ENCODE assay signal across 16 mouse cellular contexts in the genomic region with DNA sequence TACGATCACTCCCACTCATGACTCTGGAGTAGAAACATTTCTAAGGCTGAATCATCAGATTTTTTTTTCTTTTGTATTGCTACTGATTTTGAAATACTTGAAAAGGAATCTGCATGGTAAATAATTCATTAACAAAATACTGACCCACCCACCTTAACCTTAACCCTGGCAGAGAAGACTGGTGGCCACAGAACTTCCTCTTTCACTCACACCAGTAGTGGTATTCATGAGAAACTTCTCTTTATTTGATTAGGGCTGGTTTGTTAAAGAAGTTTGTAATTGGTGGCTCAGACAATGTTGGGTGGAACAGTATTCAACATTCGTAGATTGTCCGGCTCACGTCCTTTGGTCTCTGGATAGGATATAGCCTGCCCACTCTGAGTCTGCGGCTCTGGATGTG. TPM values are rescaled to one million over a fixed set of nuclear protein-coding genes. Genes with fewer than 3 reads are reported as not detected.
"Had no signal": no experiment of that assay in that cellular context is flagged by ENCODE, and none has a peak within 500 bp of the region (broad histone marks: within the 10 kb centered on the region; RNA-seq: fewer than 3 reads in every experiment).

No protein-coding gene starts in this region.

- H3K27me3 ChIP-seq: intestine, embryonic 15.5 days; kidney, embryonic 15.5 days; limb, embryonic 15.5 days; liver, embryonic 12.5 days; midbrain, embryonic 13.5 days; neural tube, embryonic 13.5 days had no signal

- H3K9ac ChIP-seq: intestine, embryonic 15.5 days; kidney, embryonic 15.5 days; limb, embryonic 15.5 days; liver, embryonic 12.5 days; lung, embryonic 14.5 days; midbrain, embryonic 13.5 days; neural tube, embryonic 13.5 days had no signal

- H3K9me3 ChIP-seq: intestine, embryonic 15.5 days; kidney, embryonic 15.5 days; limb, embryonic 15.5 days; liver, embryonic 12.5 days; neural tube, embryonic 13.5 days had no signal

- DNase-seq: kidney, adult 2 months; kidney, postnatal 14 days; lung, embryonic 14.5 days; lung, postnatal 14 days; thymus, adult 18-20 months; thymus, postnatal 25 days had no signal

- ATAC-seq: intestine, embryonic 15.5 days; liver, embryonic 12.5 days; midbrain, embryonic 13.5 days had no signal

- H3K4me2 ChIP-seq: intestine, embryonic 15.5 days; kidney, embryonic 15.5 days; limb, embryonic 15.5 days; liver, embryonic 12.5 days; lung, embryonic 14.5 days; midbrain, embryonic 13.5 days; neural tube, embryonic 13.5 days had no signal

- H3K27ac ChIP-seq: intestine, embryonic 15.5 days; kidney, embryonic 15.5 days; left cerebral cortex, adult 2 months; limb, embryonic 15.5 days; liver, embryonic 12.5 days; midbrain, embryonic 13.5 days; neural tube, embryonic 13.5 days had no signal

- H3K36me3 ChIP-seq: intestine, embryonic 15.5 days; kidney, embryonic 15.5 days; limb, embryonic 15.5 days; liver, embryonic 12.5 days; midbrain, embryonic 13.5 days; neural tube, embryonic 13.5 days had no signal

- H3K4me1 ChIP-seq: intestine, embryonic 15.5 days; kidney, embryonic 15.5 days; limb, embryonic 15.5 days; liver, embryonic 12.5 days; midbrain, embryonic 13.5 days; neural tube, embryonic 13.5 days had no signal

- H3K4me3 ChIP-seq: intestine, embryonic 15.5 days; kidney, embryonic 15.5 days; left cerebral cortex, adult 2 months; limb, embryonic 15.5 days; liver, embryonic 12.5 days; midbrain, embryonic 13.5 days; neural tube, embryonic 13.5 days had no signal

RNA-seq across cellular contexts. Expression of a gene that starts 26.0 kb away (rescaled TPM):
- total RNA-seq: megakaryocyte-erythroid progenitor cell, adult 5-6 weeks had no signal
- polyA plus RNA-seq: limb, embryonic 11.5 days; liver, embryonic 12.5 days; liver, embryonic 16.5 days had no signal
